Mouse (Mus musculus): ENCODE measurements at regions not wholly inside any gene's neighbourhood (a gene's known extent, or its start where the extent isn't known, plus 50 kb on each side); places are given as distances from the start of the nearest gene placed in this dataset.

GRCm38 (mm10) chr1:144406387-144407383 lies 157.6 kb upstream of the Rgs1 start:
- intact Hi-C loops (cut with DNase I) = loop anchor here (10.0 kb wide), 1 partner anchor 728 kb away; no protein-coding TSS in a partner anchor
- peak; percentile 52 to 75 for DNase-seq
- Histone ChIP-seq H3K4me1 (ENCODE audit: control insufficient read depth, insufficient read depth, low read length) (no peaks in the 10 kb centered on the region), H3K9ac (ENCODE audit: low read depth, low read length) (no peak overlapping the region), H3K79me2 (replicated peaks; ENCODE audit: control insufficient read depth, insufficient read depth, low read length) (no peaks in the 10 kb centered on the region), H3K36me3 (ENCODE audit: control insufficient read depth, insufficient read depth, low read length) (no peaks in the 10 kb centered on the region), H3K27ac (no peak overlapping the region), H3K27me3 (ENCODE audit: control insufficient read depth, insufficient read depth, low read length) (no peaks in the 10 kb centered on the region), H3K4me3 (no peak overlapping the region)
- TF ChIP-seq CTCF (IDR thresholded peaks at IDR 0.05) (peak; percentile 90), EP300 (IDR thresholded peaks at IDR 0.05; ENCODE audit: insufficient read depth, low read depth, low read length) (peak; percentile 64; the same call in 1 of the 2 replicates), POLR2A (IDR thresholded peaks at IDR 0.05; ENCODE audit: insufficient read depth, low read depth, low read length) (no peak)
- WGBS = 33% methylated on average over 14 of the region's 15 CpGs

DNA sequence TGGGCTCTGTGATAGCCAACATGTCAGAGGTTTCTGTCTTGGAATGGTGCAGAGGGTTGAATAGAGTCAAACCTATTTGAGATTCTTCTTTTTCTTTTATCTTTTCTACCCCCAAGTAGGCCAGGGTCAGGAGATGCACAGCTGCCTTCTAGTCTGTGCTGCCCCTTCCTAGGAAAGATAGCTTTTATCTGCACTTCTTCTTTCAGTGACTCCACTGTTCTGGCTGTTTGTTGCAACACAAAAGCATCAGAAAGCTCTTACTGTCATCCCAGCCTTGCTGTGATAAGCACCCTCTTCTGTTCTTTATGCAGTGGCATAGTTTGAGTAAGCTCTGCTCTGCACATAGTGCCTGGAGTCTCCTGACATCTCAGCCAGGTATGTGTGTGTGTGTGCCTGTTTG lies 156.7 kb upstream of the Rgs1 start:
- Histone ChIP-seq H3K27me3 (ENCODE audit: control insufficient read depth, insufficient read depth, low read length) (no peaks in the 10 kb centered on the region), H3K36me3 (ENCODE audit: control insufficient read depth, insufficient read depth, low read length) (no peaks in the 10 kb centered on the region), H3K4me1 (ENCODE audit: control insufficient read depth, insufficient read depth, low read length) (no peaks in the 10 kb centered on the region), H3K9ac (ENCODE audit: low read depth, low read length) (no peak overlapping the region), H3K4me3 (no peak overlapping the region), H3K79me2 (replicated peaks; ENCODE audit: control insufficient read depth, insufficient read depth, low read length) (no peaks in the 10 kb centered on the region), H3K27ac (no peak overlapping the region)
- intact Hi-C loops (cut with DNase I) = loop anchor here (10.0 kb wide), 1 partner anchor 729 kb away; no protein-coding TSS in a partner anchor
- DNase-seq = no peak
- TF ChIP-seq CTCF (IDR thresholded peaks at IDR 0.05) (no peak), POLR2A (IDR thresholded peaks at IDR 0.05; ENCODE audit: insufficient read depth, low read depth, low read length) (no peak), EP300 (IDR thresholded peaks at IDR 0.05; ENCODE audit: insufficient read depth, low read depth, low read length) (no peak)

DNA sequence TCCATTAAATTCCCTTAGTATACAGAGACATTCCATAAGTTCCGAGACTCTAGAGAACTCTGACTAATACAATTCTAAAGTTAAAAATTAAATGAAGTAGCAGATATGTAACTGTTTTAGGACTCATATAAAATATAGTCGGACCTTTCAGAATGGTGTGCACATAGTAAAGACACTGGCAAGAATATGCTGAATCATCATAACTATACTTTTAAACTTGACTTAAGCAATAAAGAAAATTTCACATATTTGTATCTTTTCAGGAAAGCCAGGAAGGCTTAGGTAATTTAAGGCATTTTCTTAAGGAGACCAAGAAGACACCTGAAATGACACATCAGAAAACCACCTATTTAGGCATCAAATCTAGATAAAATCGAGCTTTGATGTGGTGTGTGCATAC lies 156.0 kb upstream of the Rgs1 start:
- no peak for DNase-seq
- H3K4me3 ChIP-seq = no peak overlapping the region
- intact Hi-C loops (cut with DNase I) = loop anchor here (10.0 kb wide), 1 partner anchor 730 kb away; no protein-coding TSS in a partner anchor
- WGBS = 68% methylated on average over 3 of the region's 3 CpGs
- no peaks in the 10 kb centered on the region for H3K27me3 ChIP-seq (ENCODE audit: control insufficient read depth, insufficient read depth, low read length)
- no peak overlapping the region for H3K9ac ChIP-seq (ENCODE audit: low read depth, low read length)
- no peaks in the 10 kb centered on the region for H3K4me1 ChIP-seq (ENCODE audit: control insufficient read depth, insufficient read depth, low read length)
- no peak overlapping the region for H3K27ac ChIP-seq
- H3K36me3 ChIP-seq (ENCODE audit: control insufficient read depth, insufficient read depth, low read length) = no peaks in the 10 kb centered on the region
- no peaks in the 10 kb centered on the region for H3K79me2 ChIP-seq (replicated peaks; ENCODE audit: control insufficient read depth, insufficient read depth, low read length)
- TF ChIP-seq POLR2A (IDR thresholded peaks at IDR 0.05; ENCODE audit: insufficient read depth, low read depth, low read length) (no peak), CTCF (IDR thresholded peaks at IDR 0.05) (no peak)

- Histone ChIP-seq H3K79me2 (replicated peaks; ENCODE audit: control insufficient read depth, insufficient read depth, low read length) (no peaks in the 10 kb centered on the region), H3K27me3 (ENCODE audit: control insufficient read depth, insufficient read depth, low read length) (no peaks in the 10 kb centered on the region), H3K4me1 (ENCODE audit: control insufficient read depth, insufficient read depth, low read length) (no peaks in the 10 kb centered on the region), H3K9ac (ENCODE audit: low read depth, low read length) (no peak overlapping the region), H3K27ac (no peak overlapping the region), H3K4me3 (no peak overlapping the region), H3K36me3 (ENCODE audit: control insufficient read depth, insufficient read depth, low read length) (no peaks in the 10 kb centered on the region)
- intact Hi-C loops (cut with DNase I) = loop anchor here (2.0 kb wide), 2 partner anchors 183 to 577 kb away; no protein-coding TSS in a partner anchor
- DNase-seq = no peak
- TF ChIP-seq POLR2A (IDR thresholded peaks at IDR 0.05; ENCODE audit: insufficient read depth, low read depth, low read length) (no peak), CTCF (IDR thresholded peaks at IDR 0.05) (peak; percentile 77), EP300 (IDR thresholded peaks at IDR 0.05; ENCODE audit: insufficient read depth, low read depth, low read length) (no peak)
- 41% methylated on average over 3 of the region's 3 CpGs for WGBS
Measured at GRCm38 (mm10) chr1:144379991-144380594, 131.1 kb upstream of the Rgs1 start.

DNA sequence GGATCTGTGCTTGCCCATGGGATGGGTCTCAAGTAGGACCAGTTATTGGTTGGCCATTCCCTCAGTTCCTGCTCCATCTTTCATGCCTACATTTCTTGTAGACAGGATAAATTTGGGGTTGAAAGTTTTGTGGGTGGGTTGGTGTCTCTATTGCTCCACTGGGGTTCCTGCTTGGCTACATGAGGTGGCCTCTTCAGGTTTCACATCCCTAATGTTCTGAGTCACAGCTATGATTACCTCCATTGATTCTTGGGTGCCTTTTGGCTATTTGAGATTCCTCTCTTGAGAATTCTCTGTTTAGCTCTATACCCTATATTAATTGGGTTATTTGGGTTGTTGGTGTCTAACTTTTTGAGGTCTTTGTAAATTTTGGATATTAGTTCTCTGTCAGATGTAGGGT lies 125.1 kb upstream of the Rgs1 start:
- TF ChIP-seq CTCF (IDR thresholded peaks at IDR 0.05) (no peak), EP300 (IDR thresholded peaks at IDR 0.05; ENCODE audit: insufficient read depth, low read depth, low read length) (no peak), POLR2A (IDR thresholded peaks at IDR 0.05; ENCODE audit: insufficient read depth, low read depth, low read length) (no peak)
- intact Hi-C loops (cut with DNase I) = no loop called here
- no peaks in the 10 kb centered on the region for H3K36me3 ChIP-seq (ENCODE audit: control insufficient read depth, insufficient read depth, low read length)
- H3K27me3 ChIP-seq (ENCODE audit: control insufficient read depth, insufficient read depth, low read length) = no peaks in the 10 kb centered on the region
- no peaks in the 10 kb centered on the region for H3K4me1 ChIP-seq (ENCODE audit: control insufficient read depth, insufficient read depth, low read length)
- no peaks in the 10 kb centered on the region for H3K79me2 ChIP-seq (replicated peaks; ENCODE audit: control insufficient read depth, insufficient read depth, low read length)
- no peak overlapping the region for H3K27ac ChIP-seq
- no peak overlapping the region for H3K4me3 ChIP-seq
- no peak for DNase-seq
- no peak overlapping the region for H3K9ac ChIP-seq (ENCODE audit: low read depth, low read length)

GRCm38 (mm10) chr1:144367492-144367891 lies 118.5 kb upstream of the Rgs1 start:
- TF ChIP-seq POLR2A (IDR thresholded peaks at IDR 0.05; ENCODE audit: insufficient read depth, low read depth, low read length) = no peak
- TF ChIP-seq EP300 (IDR thresholded peaks at IDR 0.05; ENCODE audit: insufficient read depth, low read depth, low read length) = no peak
- TF ChIP-seq CTCF (IDR thresholded peaks at IDR 0.05) = no peak
- Histone ChIP-seq H3K27me3 (ENCODE audit: control insufficient read depth, insufficient read depth, low read length) (no peaks in the 10 kb centered on the region), H3K4me1 (ENCODE audit: control insufficient read depth, insufficient read depth, low read length) (no peaks in the 10 kb centered on the region), H3K36me3 (ENCODE audit: control insufficient read depth, insufficient read depth, low read length) (no peaks in the 10 kb centered on the region), H3K27ac (peak overlapping the region; percentile 7; the same call in 1 of the 2 replicates), H3K9ac (ENCODE audit: low read depth, low read length) (no peak overlapping the region), H3K4me3 (no peak overlapping the region), H3K79me2 (replicated peaks; ENCODE audit: control insufficient read depth, insufficient read depth, low read length) (no peaks in the 10 kb centered on the region)
- peak in 1 of 2 experiments; percentile 15 for DNase-seq
- intact Hi-C loops (cut with DNase I) = no loop called here
- 18% methylated on average over 3 of the region's 3 CpGs for WGBS

All from heart, adult 2 months (tissue).